Mouse (Mus musculus): ENCODE data around the gene Gpx2. TPM values are rescaled to one million over a fixed set of nuclear protein-coding genes. Genes with fewer than 3 reads are reported as not detected.
"Not testable (repeated sequence)": the region's sequence is repeated elsewhere in the genome, so short reads cannot be mapped to it uniquely, and the experiment has no call there.

The Gpx2 gene
- polyA plus RNA-seq, 2 experiments from 2014 or later: not detected

DNA sequence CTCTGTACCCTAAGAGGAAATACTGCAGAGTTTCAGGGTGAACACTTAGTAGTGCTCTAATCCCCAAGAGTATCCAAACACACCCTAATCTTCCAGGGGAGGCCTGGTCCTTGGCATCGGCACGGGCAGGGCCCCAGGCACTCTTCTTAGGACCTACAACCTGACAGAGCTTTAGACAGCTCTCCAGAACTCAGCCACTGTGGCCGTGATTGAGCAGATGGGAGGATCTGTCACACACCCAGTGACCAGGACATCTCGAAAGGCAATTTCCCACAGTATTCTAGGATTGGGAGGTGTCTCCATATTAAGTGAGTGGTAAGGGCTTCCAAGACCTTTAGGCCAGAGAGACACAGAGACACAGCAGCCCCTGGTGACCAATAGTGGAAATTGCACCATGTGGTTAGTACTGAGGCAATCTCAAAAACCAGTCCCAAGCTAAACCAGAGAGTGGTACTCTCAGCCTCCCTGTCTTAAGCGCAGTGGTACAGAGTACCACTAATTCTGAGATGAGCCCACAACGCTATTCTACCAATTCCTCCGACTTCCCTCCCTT is 8.4 kb upstream of the Gpx2 start:
- peak; percentile 75 for ATAC-seq

GRCm38 (mm10) chr12:76803028-76803427 is 7.7 kb upstream of the Gpx2 start:
- ATAC-seq: no peak

GRCm38 (mm10) chr12:76798008-76798720 is 2.8 kb upstream of the Gpx2 start:
- ATAC-seq: no peak

- no peak for ATAC-seq
These were observed 1.7 kb upstream of the Gpx2 start for GRCm38 (mm10) chr12:76796938-76797539.

GRCm38 (mm10) chr12:76792540-76792939 is 2.8 kb downstream of the Gpx2 start:
- not testable (repeated sequence) for ATAC-seq

- no peak for ATAC-seq
These were observed 4.8 kb downstream of the Gpx2 start for GRCm38 (mm10) chr12:76790446-76791084.

DNA sequence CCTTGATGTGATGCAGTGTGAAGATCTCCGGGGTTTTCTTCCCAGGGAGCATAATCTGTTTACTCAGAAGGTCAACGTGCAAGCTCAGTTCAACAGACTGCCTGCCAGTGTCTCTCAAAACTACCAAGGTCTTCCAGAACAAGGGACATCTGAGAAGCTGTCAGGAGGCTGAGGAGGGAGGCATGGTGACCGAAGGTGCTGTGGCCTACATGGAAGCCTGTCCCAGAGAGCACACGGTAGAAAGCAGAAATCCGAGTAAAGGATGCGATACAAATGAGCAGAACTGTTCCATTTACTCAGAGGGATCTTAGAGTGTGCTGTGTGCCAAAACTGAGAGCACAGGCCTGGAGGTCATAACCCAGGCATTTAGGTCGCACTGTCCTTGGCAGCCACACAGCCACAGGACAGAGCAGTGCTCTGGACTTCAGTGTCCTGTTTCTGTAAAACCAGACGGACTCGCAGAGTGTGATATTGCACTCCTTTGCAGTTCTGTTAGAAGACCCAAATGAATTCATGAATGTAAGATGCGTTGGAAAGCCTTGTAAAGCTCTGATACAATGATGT is 11.2 kb downstream of the Gpx2 start:
- ATAC-seq: no peak

GRCm38 (mm10) chr12:76780639-76781468 is 14.5 kb downstream of the Gpx2 start:
- no peak for ATAC-seq

DNA sequence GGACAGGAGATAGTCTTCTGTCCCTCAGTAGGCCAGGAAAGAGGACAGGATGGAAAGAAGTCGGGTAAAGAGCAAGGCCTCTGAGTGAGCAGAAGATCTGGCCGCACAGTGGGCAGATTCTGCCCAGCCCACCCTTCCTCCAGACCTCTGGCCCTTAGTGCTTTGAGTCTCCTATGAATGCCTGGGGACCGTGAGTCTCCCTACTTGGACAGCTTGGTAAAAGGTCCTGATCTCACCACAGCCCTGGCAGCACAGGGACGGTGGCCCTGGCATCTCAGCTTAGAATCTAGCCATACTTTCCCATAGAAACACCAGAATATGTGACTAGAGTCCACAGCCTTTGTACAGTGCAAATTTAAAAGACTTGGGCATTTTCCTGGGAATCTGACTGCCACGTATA is 15.4 kb downstream of the Gpx2 start:
- ATAC-seq: no peak

DNA sequence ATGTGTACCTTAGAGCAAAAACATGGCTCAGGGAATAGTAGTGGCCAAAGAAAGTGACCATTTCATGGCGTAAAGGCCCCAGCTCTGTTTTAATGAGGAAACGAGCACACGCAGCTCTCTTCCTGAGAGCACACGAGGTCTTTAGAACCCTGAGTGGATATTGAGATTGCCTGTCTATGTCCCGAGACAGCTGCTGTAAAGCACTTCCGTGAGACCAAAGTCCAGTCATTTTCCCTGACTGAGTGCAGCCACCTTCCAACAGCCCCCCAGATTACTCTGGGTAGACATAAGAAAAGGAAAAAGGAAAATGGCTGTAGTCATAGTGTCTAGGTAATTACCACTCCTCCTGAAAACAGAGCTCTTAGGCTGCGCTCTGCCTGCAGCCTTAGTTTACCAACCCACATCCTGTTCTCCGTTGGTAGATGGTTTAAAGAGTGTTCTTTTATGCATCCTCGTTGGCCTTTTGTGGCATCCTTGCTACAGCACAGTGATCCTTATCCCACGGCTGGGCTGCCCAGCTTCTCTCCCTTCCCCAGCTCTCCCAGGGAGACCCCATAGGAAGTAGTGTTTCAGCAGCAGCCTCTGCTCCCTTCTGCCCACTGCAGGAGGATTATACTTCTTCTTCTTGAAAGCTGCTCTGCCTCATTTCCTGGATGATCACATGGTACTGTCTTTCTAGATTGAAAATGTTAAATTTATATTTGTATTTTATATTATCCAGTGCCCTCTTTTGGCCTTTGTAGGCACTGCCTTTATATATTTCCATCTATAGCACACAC is 16.9 kb downstream of the Gpx2 start:
- ATAC-seq: peak; percentile 94

DNA sequence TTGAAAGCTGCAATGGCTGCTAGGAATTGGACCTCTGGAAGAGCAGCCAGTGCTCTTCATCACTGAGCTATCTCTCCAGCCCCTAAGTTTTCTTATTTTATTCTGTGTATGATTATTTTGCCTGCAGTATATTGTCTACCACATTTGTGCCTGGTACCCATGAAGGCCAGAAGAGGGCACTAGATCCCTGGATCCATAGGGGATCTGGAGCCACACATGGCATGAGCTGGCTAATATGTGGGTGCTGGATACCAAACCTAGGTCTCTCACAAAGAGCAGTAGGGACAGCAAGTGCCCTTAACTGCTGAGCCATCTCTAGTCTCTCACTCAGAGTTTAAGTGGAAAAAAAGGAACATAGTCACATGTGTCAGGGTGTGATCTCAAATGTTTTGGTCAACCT is 17.5 kb downstream of the Gpx2 start:
- no peak for ATAC-seq

GRCm38 (mm10) chr12:76776898-76777297 is 18.5 kb downstream of the Gpx2 start:
- ATAC-seq: no peak

GRCm38 (mm10) chr12:76775132-76775531 is 20.2 kb downstream of the Gpx2 start:
- no peak for ATAC-seq

GRCm38 (mm10) chr12:76774652-76775051 is 20.7 kb downstream of the Gpx2 start:
- ATAC-seq: no peak

DNA sequence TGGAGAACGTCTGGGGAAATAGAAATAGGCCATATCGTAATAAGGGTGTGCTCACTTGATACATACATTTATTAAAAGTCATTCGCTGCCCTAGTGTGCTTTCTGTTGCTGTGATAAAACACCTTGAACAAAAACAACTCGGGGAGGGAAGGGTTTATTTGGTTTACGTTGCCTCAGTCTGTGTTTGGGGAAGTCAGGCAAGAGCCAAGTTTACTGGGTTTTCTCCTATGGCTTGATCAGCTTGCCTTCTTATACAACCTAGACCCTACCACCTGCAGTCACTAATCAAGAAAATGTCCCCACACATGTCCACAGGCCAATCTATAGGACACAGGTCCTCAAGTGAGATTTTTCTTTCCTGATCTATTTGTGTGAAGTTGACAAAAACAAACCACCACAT is 23.8 kb downstream of the Gpx2 start:
- no peak for ATAC-seq

DNA sequence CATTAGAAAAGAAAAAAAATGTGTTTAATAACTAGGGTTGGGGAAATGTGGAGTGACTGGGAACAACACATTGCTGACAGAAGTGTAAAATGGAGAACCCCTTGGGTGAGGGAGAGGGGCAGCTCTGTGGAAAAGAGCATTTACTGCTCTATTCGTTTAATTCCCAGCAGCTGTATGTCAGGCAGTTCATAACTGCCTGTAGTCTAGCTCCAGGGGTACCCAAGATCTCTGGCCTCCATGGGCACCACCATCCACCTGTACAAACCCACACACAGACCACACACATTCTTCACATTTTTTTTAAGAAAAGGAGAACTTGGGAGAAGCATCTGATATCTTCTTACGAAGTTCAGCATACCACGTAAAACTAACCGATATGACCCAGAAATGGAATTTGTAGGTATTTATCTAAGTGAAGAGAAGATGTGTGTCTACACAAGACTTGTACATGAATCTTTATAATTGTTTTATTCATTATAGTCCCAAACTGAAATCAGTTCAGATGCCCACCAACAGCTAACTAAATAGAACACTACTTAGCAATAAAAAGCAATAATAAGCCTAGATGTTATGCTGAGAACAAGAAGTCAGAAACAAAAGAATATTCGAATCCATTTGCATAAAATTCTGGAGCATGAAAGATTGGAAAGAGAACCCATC is 24.4 kb downstream of the Gpx2 start:
- no peak for ATAC-seq

GRCm38 (mm10) chr12:76765901-76766630 is 29.3 kb downstream of the Gpx2 start:
- no peak for ATAC-seq

- ATAC-seq: peak; percentile 96
These were observed 30.0 kb downstream of the Gpx2 start, which contains the start of the genes Churc1 and Fntb for GRCm38 (mm10) chr12:76765354-76765851. TSS of gene Churc1 (plus strand) at chr12:76765538. TSS of gene Fntb (plus strand) at chr12:76765589.

- ATAC-seq: peak; percentile 98
These were observed 42.6 kb downstream of the Gpx2 start for GRCm38 (mm10) chr12:76752652-76753318.

All from CD4-positive, CD25-positive, alpha-beta regulatory T cell, adult 4 months (primary cell).